Mouse (Mus musculus) lung, adult 2 months (tissue): ENCODE results near the gene Dolk. TPM values are rescaled to one million over a fixed set of nuclear protein-coding genes. Genes with fewer than 3 reads are reported as not detected.

Experiments
- DNase-seq: peaks from one replicate; pipeline ENCODE4 v3.0.0; 2022
- H3K4me1 ChIP-seq: fragments of 200-500 bp; 2 replicates; pipeline ENCODE4 v1.6.1; 2011; ENCODE audit warnings: low read length; ENCODE audit not compliant: control insufficient read depth, insufficient read depth
- H3K4me3 ChIP-seq: fragments of 200-500 bp; replicated peaks from 2 replicates; pipeline ENCODE3; 2011; ENCODE audit warnings: low read depth, mild to moderate bottlenecking, control low read depth, low read length; ENCODE audit errors: extremely low read depth
- CTCF ChIP-seq: fragments of 200-500 bp; IDR thresholded peaks from 2 replicates; pipeline ENCODE4 v1.5.1; 2011; ENCODE audit warnings: mild to moderate bottlenecking, low read length, control low read depth; ENCODE audit not compliant: insufficient read depth
- POLR2A ChIP-seq: fragments of 200-500 bp; IDR thresholded peaks from 2 replicates; pipeline ENCODE4 v1.6.1; 2011; ENCODE audit warnings: low read depth, mild to moderate bottlenecking, control low read depth, low read length, borderline replicate concordance; ENCODE audit errors: extremely low read depth
- WGBS: fragments of 180-500 bp; shearing (Covaris S2); methylation state at CpG from one replicate; pipeline ENCODE4 v1.1.7; 2018; 5-methylcytosine and 5-hydroxymethylcytosine counted together
- polyA plus RNA-seq: library from polyadenylated mRNA; depleted of rRNA; stranded (reverse); fragments of >200 nt; gene quantifications from 2 replicates; pipeline ENCODE4 v1.2.3, GENCODE M21; 2012; rRNA removed

Gene Dolk
- polyA plus RNA-seq, 1 experiment: 22.2 TPM

GRCm38 (mm10) chr2:30240267-30240666 lies 45.9 kb downstream of the Dolk start, which contains the start of gene Gm28035:
Gene Gm28035 (plus strand): TSS chr2:30240567.
- no peak for DNase-seq
- Histone ChIP-seq H3K4me1 (peaks cover 30% of the 10 kb centered on the region), H3K4me3 (peak within 1 kb of the TSS; percentile 1)
- TF ChIP-seq POLR2A (no peak), CTCF (no peak)
- WGBS: 46% methylated on average over 2 of the region's 2 CpGs

DNA sequence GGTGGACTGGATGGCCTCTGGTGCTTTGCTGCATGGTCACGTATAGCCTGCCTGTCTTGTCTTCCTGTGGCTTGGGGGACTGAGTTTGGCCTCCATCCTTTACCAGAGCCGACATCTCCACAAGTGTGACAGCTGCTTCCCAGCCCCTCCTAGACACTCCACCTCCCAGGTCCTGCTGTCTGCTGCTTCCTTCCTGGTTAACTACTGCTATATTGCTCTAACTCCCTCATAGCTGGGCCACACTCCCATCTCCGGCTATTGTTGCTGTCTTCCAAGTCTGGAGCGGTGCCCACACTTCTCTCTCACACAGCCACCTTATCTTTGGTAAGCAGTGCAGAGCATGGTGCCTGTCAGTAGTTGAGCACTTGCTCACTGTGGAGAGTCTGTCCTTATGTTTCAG lies 46.4 kb downstream of the Dolk start:
- WGBS: 36% methylated on average over 4 of the region's 4 CpGs
- peak; percentile 80; the same call in 1 of the 2 replicates for TF ChIP-seq POLR2A
- no peak for TF ChIP-seq CTCF
- peaks cover 30% of the 10 kb centered on the region for H3K4me1 ChIP-seq
- peak overlapping the region; percentile 1 for H3K4me3 ChIP-seq
- no peak for DNase-seq

DNA sequence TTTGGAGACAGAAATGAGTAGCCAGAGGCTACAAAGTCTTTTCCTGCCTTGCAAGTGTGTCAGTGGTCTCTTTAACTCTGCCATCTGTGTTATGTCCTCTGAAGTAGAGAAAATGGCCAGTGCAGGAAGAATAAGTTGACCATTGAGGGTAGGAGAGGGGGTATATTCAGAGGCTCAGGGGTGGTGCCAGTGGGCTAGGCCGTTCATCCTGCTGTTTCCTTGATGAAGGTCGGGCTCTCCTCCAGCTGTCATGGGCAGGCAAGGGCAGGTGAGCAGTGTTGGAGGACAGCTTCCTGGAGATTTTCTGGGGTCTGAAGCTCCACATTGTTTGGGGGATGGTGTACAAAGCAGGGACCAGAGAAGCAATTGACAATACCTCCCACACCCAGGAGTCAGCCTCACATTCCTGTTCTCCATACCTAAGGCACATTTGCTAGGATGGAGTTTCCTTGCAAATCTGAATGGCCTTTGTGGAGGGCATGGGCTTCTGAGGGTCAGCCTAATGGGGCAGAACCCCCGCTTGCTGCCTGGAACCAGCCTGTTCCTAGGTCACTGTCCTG lies 47.1 kb downstream of the Dolk start:
- DNase-seq: no peak
- WGBS: 45% methylated on average over 3 of the region's 3 CpGs
- TF ChIP-seq CTCF (no peak), POLR2A (no peak; the same call in 1 of the 2 replicates)
- peaks cover 30% of the 10 kb centered on the region for H3K4me1 ChIP-seq
- H3K4me3 ChIP-seq: peak overlapping the region; percentile 82

DNA sequence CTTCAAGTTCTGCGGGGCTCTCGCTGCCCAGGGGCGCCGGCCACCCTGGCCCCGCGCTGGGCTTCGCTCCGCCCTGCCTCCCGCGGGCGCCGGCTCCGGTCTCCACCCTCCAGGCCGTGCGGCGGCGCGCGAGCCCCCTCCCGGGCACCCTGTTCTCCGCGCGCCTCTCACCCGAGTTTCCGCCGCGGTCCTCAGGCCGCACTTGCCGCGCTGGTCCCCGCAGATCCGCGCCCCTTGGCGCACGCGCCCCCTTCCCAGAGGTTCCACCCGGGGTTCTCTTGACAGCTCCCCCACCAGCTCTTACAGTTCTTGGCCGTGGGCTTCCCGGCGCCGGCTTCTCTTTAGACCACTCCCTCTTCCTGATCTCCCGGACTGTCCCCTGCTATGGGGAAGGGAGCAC lies 48.3 kb downstream of the Dolk start:
- TF ChIP-seq POLR2A (no peak), CTCF (no peak)
- Histone ChIP-seq H3K4me3 (peak overlapping the region; percentile 82), H3K4me1 (peaks cover 24% of the 10 kb centered on the region)
- DNase-seq: peak; percentile 76
- under 1% methylated on average over 35 of the region's 42 CpGs for WGBS

GRCm38 (mm10) chr2:30237199-30237880 lies 48.8 kb downstream of the Dolk start, which contains the start of gene Lrrc8a:
Gene Lrrc8a (plus strand): TSS chr2:30237715.
- Histone ChIP-seq H3K4me1 (peaks cover 24% of the 10 kb centered on the region), H3K4me3 (peak within 1 kb of the TSS; percentile 94)
- under 1% methylated on average over 60 of the region's 67 CpGs for WGBS
- TF ChIP-seq CTCF (no peak), POLR2A (peak; percentile 81)
- peak; percentile 100 for DNase-seq

DNA sequence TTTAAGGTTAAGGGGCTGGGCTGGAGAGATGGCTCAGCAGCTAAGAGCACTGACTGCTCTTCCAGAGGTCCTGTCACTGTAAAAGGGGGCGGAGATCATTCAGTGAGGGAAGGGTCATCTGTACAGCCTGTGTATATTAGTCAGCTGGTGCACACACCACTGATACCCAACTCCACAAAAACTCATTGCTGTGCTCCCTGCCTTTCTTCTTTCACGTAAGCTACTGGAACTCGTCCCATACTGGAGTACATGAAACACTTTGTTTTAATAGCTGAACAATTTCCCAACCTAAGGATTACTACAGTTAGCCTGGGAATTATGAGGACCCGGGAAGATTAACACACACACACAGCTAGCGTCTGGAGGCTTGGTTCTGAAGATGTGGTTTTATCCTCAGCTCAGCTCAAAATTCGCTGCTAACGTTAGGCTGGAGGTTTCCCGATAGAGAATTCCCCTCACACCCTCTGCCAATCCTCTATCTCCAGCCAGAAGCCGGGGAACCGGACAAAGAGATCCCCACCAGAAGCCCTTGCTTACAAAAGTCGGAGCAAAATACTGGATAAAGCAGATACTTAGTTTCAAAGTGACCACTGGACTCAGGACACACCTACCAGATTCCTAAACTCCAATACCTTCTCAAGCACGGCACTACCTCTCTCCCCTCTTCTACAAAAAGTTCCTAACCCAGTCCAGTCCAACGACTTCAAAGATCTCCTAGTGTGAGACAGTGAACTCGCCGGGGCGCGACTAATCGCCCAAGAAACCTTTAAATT lies 49.5 kb downstream of the Dolk start:
- peaks cover 22% of the 10 kb centered on the region for H3K4me1 ChIP-seq
- WGBS: 3% methylated on average over 18 of the region's 18 CpGs
- H3K4me3 ChIP-seq: peak overlapping the region; percentile 94
- DNase-seq: no peak
- TF ChIP-seq CTCF: no peak
- TF ChIP-seq POLR2A: no peak

- H3K4me1 ChIP-seq: peaks cover 16% of the 10 kb centered on the region
- TF ChIP-seq POLR2A (no peak), CTCF (no peak)
- DNase-seq: no peak
- WGBS: 79% methylated on average over 5 of the region's 5 CpGs
- H3K4me3 ChIP-seq: no peak overlapping the region
These were observed 50.5 kb downstream of the Dolk start for GRCm38 (mm10) chr2:30235593-30235992.

Other genes starting within 250 kb of the Dolk start
- 27.1 and 31.3 TPM in 2 replicates for gene Wdr34, start 237.5 kb downstream of the Dolk start, polyA plus RNA-seq
- 35.5 and 39.7 TPM in 2 replicates for gene Set, start 229.0 kb downstream of the Dolk start, polyA plus RNA-seq
- 29.0 and 31.3 TPM in 2 replicates for gene Pkn3, start 208.7 kb downstream of the Dolk start, polyA plus RNA-seq
- gene Zdhhc12, start 192.7 kb downstream of the Dolk start, polyA plus RNA-seq: 63.0 and 65.3 TPM in 2 replicates
- gene Zer1, start 161.7 kb downstream of the Dolk start, polyA plus RNA-seq: 52.0 and 56.6 TPM in 2 replicates
- gene Tbc1d13, start 152.6 kb downstream of the Dolk start, polyA plus RNA-seq: 43.3 and 56.6 TPM in 2 replicates
- 58.1 and 87.9 TPM in 2 replicates for gene Endog, start 114.8 kb downstream of the Dolk start, polyA plus RNA-seq
- gene Spout1, start 107.9 kb downstream of the Dolk start, polyA plus RNA-seq: 18.3 and 18.8 TPM in 2 replicates
- 23.5 and 51.9 TPM in 2 replicates for gene Kyat1, start 80.5 kb downstream of the Dolk start, polyA plus RNA-seq
- gene Lrrc8a, start 48.6 kb downstream of the Dolk start, polyA plus RNA-seq: 56.5 and 66.7 TPM in 2 replicates
- gene Gm28035, start 45.8 kb downstream of the Dolk start, polyA plus RNA-seq: 11.6 and 18.8 TPM in 2 replicates
- gene Phyhd1, start 20.1 kb downstream of the Dolk start, polyA plus RNA-seq: 16.0 and 23.9 TPM in 2 replicates
- not detected in 2 replicates for gene Gm28038, start 5.3 kb downstream of the Dolk start, polyA plus RNA-seq
- 27.3 and 28.1 TPM in 2 replicates for gene Nup188, start 63 bp upstream of the Dolk start, polyA plus RNA-seq
- 132 and 136 TPM in 2 replicates for gene Sh3glb2, start 73.0 kb upstream of the Dolk start, polyA plus RNA-seq
- gene Miga2, start 77.9 kb upstream of the Dolk start, polyA plus RNA-seq: 28.2 and 36.1 TPM in 2 replicates
- gene Dolpp1, start 105.9 kb upstream of the Dolk start, polyA plus RNA-seq: 49.1 and 55.6 TPM in 2 replicates
- 89.2 and 103 TPM in 2 replicates for gene Crat, start 129.5 kb upstream of the Dolk start, polyA plus RNA-seq
- gene Ptpa, start 129.7 kb upstream of the Dolk start, polyA plus RNA-seq: 131 and 136 TPM in 2 replicates
- 12.6 and 22.5 TPM in 2 replicates for gene Ier5l, start 187.9 kb upstream of the Dolk start, polyA plus RNA-seq